Mouse (Mus musculus) ES-Bruce4 (cell line): Measurements from ENCODE around the gene Smad3. TPM values are rescaled to one million over a fixed set of nuclear protein-coding genes. Genes with fewer than 3 reads are reported as not detected.

Experiments used
- H3K27ac ChIP-seq: 2 replicates; pipeline ENCODE4 v1.5.1; 2012; ENCODE audit warnings: low read length, inconsistent platforms; ENCODE audit not compliant: insufficient read depth
- H3K27me3 ChIP-seq: 2 replicates; pipeline ENCODE4 v1.6.1; 2012; ENCODE audit warnings: mild to moderate bottlenecking, low read length, inconsistent platforms; ENCODE audit not compliant: control insufficient read depth, poor library complexity, insufficient read depth, severe bottlenecking
- H3K36me3 ChIP-seq: 2 replicates; pipeline ENCODE4 v1.6.1; 2012; ENCODE audit warnings: inconsistent platforms, mild to moderate bottlenecking, low read length, moderate library complexity; ENCODE audit not compliant: control insufficient read depth, poor library complexity, insufficient read depth, severe bottlenecking
- H3K4me1 ChIP-seq: one replicate; pipeline ENCODE4 v1.8.1; 2011; ENCODE audit warnings: low read length; ENCODE audit not compliant: control insufficient read depth, insufficient read depth
- H3K4me3 ChIP-seq: 2 replicates; pipeline ENCODE4 v1.5.1; 2011; ENCODE audit warnings: low read depth, mild to moderate bottlenecking, low read length
- H3K9ac ChIP-seq: 2 replicates; pipeline ENCODE4 v1.6.1; 2012; ENCODE audit warnings: low read depth, mild to moderate bottlenecking, inconsistent platforms; ENCODE audit not compliant: poor library complexity, severe bottlenecking
- H3K9me3 ChIP-seq: replicated peaks from 2 replicates; pipeline ENCODE4 v1.6.1; 2012; ENCODE audit warnings: mild to moderate bottlenecking, low read length, inconsistent platforms; ENCODE audit not compliant: control insufficient read depth, poor library complexity, insufficient read depth, severe bottlenecking
- CTCF ChIP-seq: IDR thresholded peaks from one replicate; pipeline ENCODE4 v1.8.1; 2011; ENCODE audit warnings: low read depth, low read length
- EP300 ChIP-seq: IDR thresholded peaks from 2 replicates; pipeline ENCODE4 v1.6.1; 2011; ENCODE audit warnings: low read depth, low read length; ENCODE audit not compliant: insufficient read depth
- POLR2A ChIP-seq: IDR thresholded peaks from one replicate; pipeline ENCODE4 v1.8.1; 2011; ENCODE audit warnings: low read length; ENCODE audit not compliant: insufficient read depth
- polyA plus RNA-seq: library from polyadenylated mRNA; stranded (reverse); fragments of >200 nt; gene quantifications from 2 replicates; pipeline ENCODE4 v1.2.4, GENCODE M21; 2011; ENCODE audit warnings: low read depth; ENCODE audit not compliant: missing spikeins, insufficient read depth, insufficient read length

Smad3 gene
- polyA plus RNA-seq, 1 experiment, result 25.7 TPM

DNA sequence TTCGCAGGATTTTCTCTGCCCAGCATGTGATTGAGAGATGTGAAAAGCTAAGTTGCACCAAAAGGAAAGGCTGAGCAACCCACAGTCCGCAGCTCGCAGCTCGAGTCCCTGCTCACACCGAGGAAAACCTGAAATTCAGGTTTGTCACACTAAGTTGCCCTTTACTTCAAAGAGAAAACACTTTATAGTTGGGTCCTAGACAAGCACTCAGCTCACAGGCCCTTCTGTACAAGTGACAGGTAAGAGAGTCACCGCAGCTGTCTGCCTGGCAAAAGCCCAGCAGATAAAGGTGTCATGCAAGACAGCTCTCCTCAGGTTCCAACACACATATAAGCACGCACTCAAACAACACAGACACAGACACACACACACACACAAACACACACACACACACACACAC, 5.2 kb downstream of the Smad3 start:
- H3K4me3 ChIP-seq, result no peak overlapping the region
- H3K27me3 ChIP-seq, result no peaks in the 10 kb centered on the region
- no peaks in the 10 kb centered on the region for H3K9me3 ChIP-seq
- TF ChIP-seq EP300 (no peak), CTCF (no peak), POLR2A (no peak)
- H3K4me1 ChIP-seq, result peaks cover 5% of the 10 kb centered on the region
- no peak overlapping the region for H3K9ac ChIP-seq
- H3K36me3 ChIP-seq, result no peaks in the 10 kb centered on the region
- no peak overlapping the region for H3K27ac ChIP-seq

DNA sequence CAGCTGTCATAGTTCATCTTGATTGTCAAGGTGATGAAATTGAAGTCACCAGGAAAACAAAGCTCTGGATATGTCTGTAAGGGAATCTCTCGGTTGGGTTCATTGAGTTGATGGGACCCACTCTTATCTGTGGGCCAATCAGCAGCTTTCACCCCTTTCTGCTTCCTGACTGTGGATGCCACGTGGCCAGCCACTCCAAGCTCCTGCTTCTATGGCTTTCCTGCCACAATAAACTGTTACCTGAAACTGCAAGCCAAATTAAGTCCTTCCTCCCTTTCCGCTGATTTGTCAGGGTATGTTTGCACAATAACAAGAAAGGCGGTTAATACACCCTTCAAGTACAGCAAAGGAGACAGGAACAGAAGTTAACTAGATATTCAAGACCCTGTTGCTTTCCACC, 6.5 kb downstream of the Smad3 start:
- no peak overlapping the region for H3K9ac ChIP-seq
- no peak for TF ChIP-seq EP300
- no peak for TF ChIP-seq POLR2A
- no peak for TF ChIP-seq CTCF
- H3K36me3 ChIP-seq, result no peaks in the 10 kb centered on the region
- H3K4me1 ChIP-seq, result peaks cover 5% of the 10 kb centered on the region
- H3K27ac ChIP-seq, result no peak overlapping the region
- no peaks in the 10 kb centered on the region for H3K9me3 ChIP-seq
- H3K27me3 ChIP-seq, result no peaks in the 10 kb centered on the region
- no peak overlapping the region for H3K4me3 ChIP-seq

DNA sequence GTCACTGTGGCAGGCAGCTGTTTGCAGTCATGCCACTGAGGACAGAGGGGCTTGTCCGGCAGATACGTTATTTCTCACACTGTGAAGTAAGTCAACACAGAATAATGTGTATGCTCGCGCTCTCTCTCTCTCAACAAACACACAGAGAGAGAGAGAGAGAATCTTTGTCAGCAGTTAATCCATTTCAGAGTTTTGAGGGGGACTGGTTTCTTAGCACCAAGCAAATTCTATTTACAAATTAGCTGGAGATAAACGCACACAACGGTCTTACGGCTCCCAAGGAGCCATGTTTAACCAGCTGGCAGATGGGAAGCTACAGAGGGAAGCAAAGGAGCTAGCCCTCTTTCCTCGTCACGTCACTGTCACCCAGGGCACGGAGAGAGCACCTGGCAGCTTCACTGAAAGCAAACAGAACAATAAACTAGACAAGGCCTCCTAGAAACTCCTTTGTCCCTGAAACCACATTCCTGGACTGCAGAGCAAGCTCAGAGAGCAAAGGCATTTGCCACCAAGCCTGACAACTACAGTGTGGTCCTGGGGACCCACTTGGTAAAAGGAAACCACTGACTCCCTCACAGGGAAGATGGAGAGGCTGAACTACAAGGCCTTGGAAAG, 7.3 kb downstream of the Smad3 start:
- Histone ChIP-seq H3K9me3 (no peaks in the 10 kb centered on the region), H3K4me3 (no peak overlapping the region), H3K27ac (no peak overlapping the region), H3K9ac (no peak overlapping the region), H3K4me1 (peaks cover 3% of the 10 kb centered on the region), H3K36me3 (no peaks in the 10 kb centered on the region), H3K27me3 (no peaks in the 10 kb centered on the region)
- TF ChIP-seq POLR2A (no peak), CTCF (no peak), EP300 (no peak)

DNA sequence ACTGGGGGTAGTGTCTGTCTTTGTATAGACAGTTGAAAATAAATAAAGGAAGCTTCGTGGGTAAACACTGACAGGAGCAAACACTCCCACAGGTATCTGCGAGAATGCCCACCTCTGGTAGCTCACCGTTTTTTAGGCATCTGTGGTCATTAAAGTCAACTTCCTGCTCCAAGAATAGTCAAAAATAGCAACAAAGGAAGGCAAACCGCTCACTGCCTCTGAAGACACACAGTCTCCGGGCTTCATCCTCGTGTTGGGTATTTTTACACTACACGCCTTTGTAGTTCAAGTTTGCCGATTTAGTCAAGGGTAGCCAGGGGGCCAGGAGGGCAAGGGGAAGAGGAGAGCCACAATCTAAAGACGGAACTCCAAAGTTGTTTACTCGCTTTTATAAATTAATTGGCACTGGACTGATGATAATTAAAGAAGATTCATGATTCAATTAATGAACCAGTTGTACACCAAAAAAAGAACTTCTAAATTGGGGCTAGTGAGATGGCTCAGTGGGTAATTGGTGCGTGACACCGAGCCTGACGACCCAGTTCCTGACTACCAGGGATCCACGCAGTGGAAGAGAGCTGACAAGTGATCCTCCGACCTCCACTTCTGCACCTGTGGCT, 8.4 kb downstream of the Smad3 start:
- no peaks in the 10 kb centered on the region for H3K27me3 ChIP-seq
- no peaks in the 10 kb centered on the region for H3K4me1 ChIP-seq
- no peaks in the 10 kb centered on the region for H3K36me3 ChIP-seq
- no peak for TF ChIP-seq POLR2A
- no peak for TF ChIP-seq CTCF
- TF ChIP-seq EP300, result no peak
- no peak overlapping the region for H3K4me3 ChIP-seq
- H3K9me3 ChIP-seq, result no peaks in the 10 kb centered on the region
- no peak overlapping the region for H3K27ac ChIP-seq
- H3K9ac ChIP-seq, result no peak overlapping the region

DNA sequence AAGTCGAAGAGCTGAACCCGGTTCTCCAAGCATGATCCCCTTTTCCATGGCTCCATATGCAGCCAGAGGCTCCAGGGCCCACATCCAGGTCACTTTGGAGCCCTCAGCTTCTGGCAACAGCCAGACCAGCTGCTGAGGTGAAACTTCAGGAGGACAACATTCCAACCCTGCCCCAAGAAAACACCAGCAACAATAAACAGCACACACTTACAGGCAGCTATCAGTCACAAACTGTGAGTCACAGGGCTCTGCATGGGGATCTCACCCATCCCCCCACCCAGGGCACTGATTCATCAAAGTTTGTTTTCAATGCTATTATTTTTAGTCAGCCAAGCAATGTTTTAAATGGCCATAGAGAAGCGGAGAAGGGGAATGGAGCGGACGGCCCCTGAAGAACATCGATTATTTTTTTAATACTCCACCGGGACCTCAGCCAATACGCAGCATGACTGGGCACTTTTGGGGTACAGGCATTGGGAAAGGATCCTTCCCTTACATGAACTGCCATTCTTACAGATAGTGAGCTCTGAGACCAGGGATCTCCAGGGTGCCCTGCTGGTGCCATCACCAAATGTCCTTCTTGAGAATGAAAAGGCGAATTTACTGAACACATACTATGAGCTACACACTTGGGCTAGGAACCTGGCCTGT, 10.0 kb downstream of the Smad3 start:
- Histone ChIP-seq H3K4me3 (no peak overlapping the region), H3K36me3 (no peaks in the 10 kb centered on the region), H3K27me3 (no peaks in the 10 kb centered on the region), H3K9me3 (no peaks in the 10 kb centered on the region), H3K9ac (no peak overlapping the region), H3K4me1 (no peaks in the 10 kb centered on the region), H3K27ac (no peak overlapping the region)
- TF ChIP-seq CTCF (no peak), EP300 (no peak), POLR2A (no peak)

DNA sequence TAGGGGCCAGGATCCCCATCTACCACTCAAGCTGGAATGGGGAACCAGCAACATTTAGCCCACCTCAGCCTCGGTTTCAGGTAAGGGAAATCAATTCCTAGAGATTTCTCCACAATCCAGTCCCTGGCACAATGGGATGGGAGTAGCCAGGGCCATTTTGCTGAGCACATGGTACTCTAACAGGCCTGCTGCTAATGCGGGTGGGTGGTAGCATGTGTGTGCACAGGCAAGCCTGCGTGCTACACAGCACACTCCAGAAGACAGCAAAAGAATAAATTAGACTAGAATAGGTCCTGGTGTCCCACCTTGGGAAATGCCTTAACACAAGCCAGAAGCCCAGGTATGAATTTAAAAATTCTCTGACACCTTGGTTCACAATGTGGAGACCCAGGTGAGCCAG, 10.8 kb downstream of the Smad3 start:
- Histone ChIP-seq H3K36me3 (no peaks in the 10 kb centered on the region), H3K9ac (no peak overlapping the region), H3K9me3 (no peaks in the 10 kb centered on the region), H3K4me1 (no peaks in the 10 kb centered on the region), H3K27me3 (no peaks in the 10 kb centered on the region), H3K4me3 (no peak overlapping the region), H3K27ac (no peak overlapping the region)
- no peak for TF ChIP-seq EP300
- no peak for TF ChIP-seq POLR2A
- TF ChIP-seq CTCF, result no peak
